Mouse (Mus musculus): ENCODE results near the gene Cap2. TPM values are rescaled to one million over a fixed set of nuclear protein-coding genes. Genes with fewer than 3 reads are reported as not detected.

Gene Cap2
- polyA plus RNA-seq, 1 experiment from 2014 or later = 159 TPM

DNA sequence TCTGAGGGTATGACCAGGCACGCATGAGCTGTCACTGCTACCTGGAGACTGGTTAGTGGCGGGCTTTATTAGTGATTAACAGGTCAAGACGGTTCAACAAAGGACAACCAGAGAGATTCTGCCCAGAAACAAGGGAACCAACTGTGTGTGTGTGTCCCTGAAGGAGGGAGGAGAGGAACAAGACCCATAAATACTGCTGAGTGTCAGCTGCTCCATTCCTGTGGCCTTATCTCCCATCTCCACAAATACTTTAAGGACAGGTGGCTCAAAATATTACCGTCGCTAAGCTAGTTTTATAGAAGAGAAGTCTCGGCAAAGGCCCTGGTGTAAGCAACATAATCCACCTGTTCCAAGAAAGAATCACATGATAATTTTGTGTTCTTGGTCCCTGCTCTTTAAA is 127.7 kb downstream of the Cap2 start:
- Histone ChIP-seq H3K27me3 (ENCODE audit: control insufficient read depth, insufficient read depth, low read length) (no peaks in the 10 kb centered on the region), H3K4me2 (ENCODE audit: low read length) (no peak overlapping the region), H3K9me3 (ENCODE audit: control insufficient read depth, low read length) (no peaks in the 10 kb centered on the region), H3K4me3 (ENCODE audit: control insufficient read depth in 1 of 2, insufficient read depth in 1 of 2, low read depth in 1 of 2, low read length in 2 of 2) (no peak overlapping the region), H3K27ac (replicated peaks in 1 of 2; ENCODE audit: control insufficient read depth in 1 of 2, insufficient read depth in 1 of 2, low read depth in 2 of 2, low read length in 2 of 2) (no peak overlapping the region), H3K4me1 (ENCODE audit: control insufficient read depth in 2 of 2, insufficient read depth in 2 of 2, low read length in 2 of 2) (no peaks in the 10 kb centered on the region), H3K36me3 (ENCODE audit: control insufficient read depth, insufficient read depth, low read length) (peaks cover 60% of the 10 kb centered on the region), H3K9ac (ENCODE audit: low read length) (no peak overlapping the region)
- ATAC-seq (ENCODE audit: insufficient number of reproducible peaks, insufficient read depth, low FRiP score, low read depth) = no peak
- 69% methylated on average over 6 of the region's 6 CpGs for WGBS

DNA sequence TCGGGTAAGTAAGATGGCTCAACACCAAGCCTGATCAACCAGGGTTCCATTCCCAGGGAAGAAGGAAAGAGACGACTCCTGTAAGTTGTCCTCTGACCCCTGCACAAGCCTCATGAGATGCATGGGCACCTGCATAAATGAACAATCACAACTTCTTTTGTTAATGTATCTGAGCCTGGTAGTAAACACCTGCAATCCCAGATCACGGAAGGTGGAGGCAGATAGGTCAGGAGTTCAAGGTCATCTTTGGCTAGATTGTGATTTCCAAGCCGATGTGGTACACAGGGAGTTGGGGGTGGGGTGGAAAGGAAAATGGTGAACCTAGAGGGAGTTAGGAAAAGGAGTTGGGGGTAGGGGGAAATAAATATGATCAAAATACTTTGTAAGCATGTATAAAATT is 131.1 kb downstream of the Cap2 start:
- no peak overlapping the region for H3K9ac ChIP-seq (ENCODE audit: low read length)
- H3K9me3 ChIP-seq (ENCODE audit: control insufficient read depth, low read length) = peaks cover 5% of the 10 kb centered on the region; the same call in 1 of the 2 replicates
- H3K4me3 ChIP-seq (ENCODE audit: control insufficient read depth in 1 of 2, insufficient read depth in 1 of 2, low read depth in 1 of 2, low read length in 2 of 2) = no peak overlapping the region
- no peaks in the 10 kb centered on the region for H3K4me1 ChIP-seq (ENCODE audit: control insufficient read depth in 2 of 2, insufficient read depth in 2 of 2, low read length in 2 of 2)
- H3K27me3 ChIP-seq (ENCODE audit: control insufficient read depth, insufficient read depth, low read length) = no peaks in the 10 kb centered on the region
- H3K27ac ChIP-seq (replicated peaks in 1 of 2; ENCODE audit: control insufficient read depth in 1 of 2, insufficient read depth in 1 of 2, low read depth in 2 of 2, low read length in 2 of 2) = no peak overlapping the region
- WGBS = 51% methylated on average over 4 of the region's 4 CpGs
- no peak for ATAC-seq (ENCODE audit: insufficient number of reproducible peaks, insufficient read depth, low FRiP score, low read depth)
- H3K4me2 ChIP-seq (ENCODE audit: low read length) = no peak overlapping the region
- peaks cover 64% of the 10 kb centered on the region for H3K36me3 ChIP-seq (ENCODE audit: control insufficient read depth, insufficient read depth, low read length)

DNA sequence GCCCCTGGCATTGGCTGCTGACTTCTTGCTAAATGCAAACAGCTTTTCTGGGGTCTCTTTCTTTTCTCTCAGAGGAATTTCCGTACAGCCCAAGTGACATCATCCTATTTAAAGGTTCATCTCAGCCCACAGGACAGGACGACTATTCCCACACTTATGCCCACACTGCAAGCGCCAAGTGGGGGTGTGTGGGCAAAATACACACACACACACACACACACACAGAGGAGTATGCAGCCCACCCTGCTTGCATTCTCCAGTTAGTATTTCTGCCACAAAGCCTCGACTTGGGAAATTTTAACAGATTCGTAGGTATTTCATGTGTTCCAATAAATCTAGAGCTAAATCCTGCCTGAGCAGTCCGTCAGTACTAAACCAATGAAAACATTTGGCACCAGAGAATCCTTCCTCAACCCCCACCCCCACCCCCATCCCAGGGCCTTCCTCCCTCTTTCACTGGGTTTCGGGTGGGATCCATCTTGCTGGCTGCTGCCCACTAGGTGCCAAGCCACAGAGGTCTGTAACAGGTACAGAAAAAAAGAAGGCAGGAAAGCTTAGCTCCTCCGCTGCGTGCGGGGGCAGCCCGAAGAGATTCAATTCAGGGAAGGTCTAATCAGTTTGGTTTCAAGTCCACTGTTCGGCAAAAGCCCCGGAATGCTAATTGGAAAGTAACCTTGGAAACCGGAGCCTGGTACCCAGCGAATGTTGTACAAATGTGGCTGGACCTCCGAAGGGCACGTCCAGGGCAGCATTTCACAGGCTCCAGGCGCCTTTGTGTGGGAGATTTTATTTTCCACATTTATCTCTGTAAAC is 131.9 kb downstream of the Cap2 start:
- peaks cover 5% of the 10 kb centered on the region; the same call in 1 of the 2 replicates for H3K9me3 ChIP-seq (ENCODE audit: control insufficient read depth, low read length)
- no peak overlapping the region for H3K27ac ChIP-seq (replicated peaks in 1 of 2; ENCODE audit: control insufficient read depth in 1 of 2, insufficient read depth in 1 of 2, low read depth in 2 of 2, low read length in 2 of 2)
- no peak for ATAC-seq (ENCODE audit: insufficient number of reproducible peaks, insufficient read depth, low FRiP score, low read depth)
- H3K4me2 ChIP-seq (ENCODE audit: low read length) = no peak overlapping the region
- H3K4me1 ChIP-seq (ENCODE audit: control insufficient read depth in 2 of 2, insufficient read depth in 2 of 2, low read length in 2 of 2) = no peaks in the 10 kb centered on the region
- H3K36me3 ChIP-seq (ENCODE audit: control insufficient read depth, insufficient read depth, low read length) = peaks cover 67% of the 10 kb centered on the region
- 77% methylated on average over 18 of the region's 18 CpGs for WGBS
- H3K27me3 ChIP-seq (ENCODE audit: control insufficient read depth, insufficient read depth, low read length) = no peaks in the 10 kb centered on the region
- H3K4me3 ChIP-seq (ENCODE audit: control insufficient read depth in 1 of 2, insufficient read depth in 1 of 2, low read depth in 1 of 2, low read length in 2 of 2) = no peak overlapping the region
- no peak overlapping the region for H3K9ac ChIP-seq (ENCODE audit: low read length)

DNA sequence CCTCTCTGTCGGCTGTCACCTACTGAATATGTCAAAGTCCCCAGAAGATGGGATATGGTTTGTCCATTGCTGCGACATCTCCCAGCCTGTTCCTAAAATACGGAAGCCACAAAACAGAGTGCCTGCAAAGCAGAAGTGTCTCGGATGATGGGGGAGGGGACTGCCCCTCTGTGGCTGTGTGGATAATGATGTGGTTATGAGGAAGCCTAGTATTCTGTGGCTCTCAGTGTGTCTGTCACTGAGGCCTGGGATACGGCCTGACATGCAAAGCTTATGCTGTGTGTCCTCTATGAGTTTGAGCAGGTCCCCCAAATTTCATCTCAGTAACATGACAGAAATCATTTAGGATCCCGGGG is 132.5 kb downstream of the Cap2 start:
- Histone ChIP-seq H3K27me3 (ENCODE audit: control insufficient read depth, insufficient read depth, low read length) (no peaks in the 10 kb centered on the region), H3K9ac (ENCODE audit: low read length) (no peak overlapping the region), H3K27ac (replicated peaks in 1 of 2; ENCODE audit: control insufficient read depth in 1 of 2, insufficient read depth in 1 of 2, low read depth in 2 of 2, low read length in 2 of 2) (no peak overlapping the region), H3K4me2 (ENCODE audit: low read length) (no peak overlapping the region), H3K9me3 (ENCODE audit: control insufficient read depth, low read length) (peaks cover 5% of the 10 kb centered on the region; the same call in 1 of the 2 replicates), H3K36me3 (ENCODE audit: control insufficient read depth, insufficient read depth, low read length) (peaks cover 68% of the 10 kb centered on the region), H3K4me3 (ENCODE audit: control insufficient read depth in 1 of 2, insufficient read depth in 1 of 2, low read depth in 1 of 2, low read length in 2 of 2) (no peak overlapping the region), H3K4me1 (ENCODE audit: control insufficient read depth in 2 of 2, insufficient read depth in 2 of 2, low read length in 2 of 2) (no peaks in the 10 kb centered on the region)
- no peak for ATAC-seq (ENCODE audit: insufficient number of reproducible peaks, insufficient read depth, low FRiP score, low read depth)
- 68% methylated on average over 6 of the region's 6 CpGs for WGBS

DNA sequence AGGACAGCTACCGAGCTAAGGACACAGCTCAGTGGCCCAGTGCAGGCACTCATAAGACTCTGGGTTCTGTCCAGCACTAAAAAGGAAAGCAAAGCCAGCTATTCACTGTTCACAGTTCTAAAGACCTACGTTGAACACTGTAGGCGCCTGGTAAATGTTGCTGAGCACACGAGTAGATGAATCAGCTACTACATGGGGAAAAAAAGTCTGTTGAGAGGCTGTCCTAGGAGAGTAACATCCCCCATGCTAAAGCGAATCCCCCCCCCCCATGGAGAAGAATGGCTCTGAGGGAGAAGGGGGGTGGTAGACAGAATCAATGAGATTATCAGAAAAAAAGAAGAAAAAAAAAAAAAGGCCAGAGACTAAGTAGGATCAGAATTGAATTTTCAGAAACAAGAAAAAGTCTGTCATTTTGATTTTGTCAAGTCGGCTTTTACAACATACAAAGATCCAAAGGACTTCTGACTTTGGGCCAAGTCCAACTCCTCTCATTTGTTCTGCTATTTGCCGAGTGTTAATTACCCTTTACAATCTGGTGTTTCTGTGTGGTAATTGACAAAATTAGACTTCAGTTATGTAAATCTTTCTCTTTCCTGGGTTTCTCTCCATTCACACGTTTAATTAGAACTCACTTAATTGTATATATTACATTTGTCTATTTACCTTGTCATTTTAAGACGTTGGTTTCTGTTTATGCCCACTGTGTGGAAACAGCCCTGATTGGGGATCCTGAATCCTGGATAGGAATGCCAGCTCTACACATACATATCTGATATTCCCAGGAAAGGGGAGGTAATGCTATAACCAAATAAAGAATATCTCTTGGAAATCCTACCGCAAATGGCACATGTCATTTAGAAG is 139.2 kb downstream of the Cap2 start:
- H3K4me2 ChIP-seq (ENCODE audit: low read length) = no peak overlapping the region
- no peaks in the 10 kb centered on the region for H3K4me1 ChIP-seq (ENCODE audit: control insufficient read depth in 2 of 2, insufficient read depth in 2 of 2, low read length in 2 of 2)
- ATAC-seq (ENCODE audit: insufficient number of reproducible peaks, insufficient read depth, low FRiP score, low read depth) = no peak
- no peaks in the 10 kb centered on the region for H3K27me3 ChIP-seq (ENCODE audit: control insufficient read depth, insufficient read depth, low read length)
- WGBS = 92% methylated on average over 10 of the region's 10 CpGs
- peaks cover 73% of the 10 kb centered on the region for H3K36me3 ChIP-seq (ENCODE audit: control insufficient read depth, insufficient read depth, low read length)
- H3K9me3 ChIP-seq (ENCODE audit: control insufficient read depth, low read length) = peaks cover 11% of the 10 kb centered on the region; the same call in 1 of the 2 replicates
- H3K9ac ChIP-seq (ENCODE audit: low read length) = no peak overlapping the region
- no peak overlapping the region for H3K27ac ChIP-seq (replicated peaks in 1 of 2; ENCODE audit: control insufficient read depth in 1 of 2, insufficient read depth in 1 of 2, low read depth in 2 of 2, low read length in 2 of 2)
- H3K4me3 ChIP-seq (ENCODE audit: control insufficient read depth in 1 of 2, insufficient read depth in 1 of 2, low read depth in 1 of 2, low read length in 2 of 2) = no peak overlapping the region

DNA sequence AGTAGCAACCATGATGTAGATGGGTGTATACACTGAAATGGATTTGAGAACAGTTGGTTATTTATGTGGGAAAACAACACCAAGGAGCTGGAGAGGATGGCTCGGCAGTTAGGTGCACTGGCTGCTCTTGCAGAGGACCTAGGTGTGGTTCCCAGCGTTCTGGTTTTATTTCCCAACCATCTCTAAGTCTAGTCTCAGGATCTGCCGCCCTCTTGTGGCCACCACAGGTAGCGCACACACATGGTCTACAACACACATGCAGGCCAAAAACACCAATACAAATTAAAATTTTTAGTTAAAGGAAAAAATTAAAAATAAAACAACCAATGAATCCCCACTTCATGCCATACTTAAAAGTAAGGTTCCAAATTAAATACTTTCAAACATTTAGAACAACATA is 140.7 kb downstream of the Cap2 start:
- H3K36me3 ChIP-seq (ENCODE audit: control insufficient read depth, insufficient read depth, low read length) = peaks cover 64% of the 10 kb centered on the region
- peaks cover 6% of the 10 kb centered on the region; the same call in 1 of the 2 replicates for H3K9me3 ChIP-seq (ENCODE audit: control insufficient read depth, low read length)
- H3K27me3 ChIP-seq (ENCODE audit: control insufficient read depth, insufficient read depth, low read length) = no peaks in the 10 kb centered on the region
- no peak overlapping the region for H3K9ac ChIP-seq (ENCODE audit: low read length)
- WGBS = 82% methylated on average over 4 of the region's 4 CpGs
- H3K4me1 ChIP-seq (ENCODE audit: control insufficient read depth in 2 of 2, insufficient read depth in 2 of 2, low read length in 2 of 2) = no peaks in the 10 kb centered on the region
- no peak overlapping the region for H3K4me3 ChIP-seq (ENCODE audit: control insufficient read depth in 1 of 2, insufficient read depth in 1 of 2, low read depth in 1 of 2, low read length in 2 of 2)
- no peak overlapping the region for H3K4me2 ChIP-seq (ENCODE audit: low read length)
- no peak overlapping the region for H3K27ac ChIP-seq (replicated peaks in 1 of 2; ENCODE audit: control insufficient read depth in 1 of 2, insufficient read depth in 1 of 2, low read depth in 2 of 2, low read length in 2 of 2)
- ATAC-seq (ENCODE audit: insufficient number of reproducible peaks, insufficient read depth, low FRiP score, low read depth) = no peak

DNA sequence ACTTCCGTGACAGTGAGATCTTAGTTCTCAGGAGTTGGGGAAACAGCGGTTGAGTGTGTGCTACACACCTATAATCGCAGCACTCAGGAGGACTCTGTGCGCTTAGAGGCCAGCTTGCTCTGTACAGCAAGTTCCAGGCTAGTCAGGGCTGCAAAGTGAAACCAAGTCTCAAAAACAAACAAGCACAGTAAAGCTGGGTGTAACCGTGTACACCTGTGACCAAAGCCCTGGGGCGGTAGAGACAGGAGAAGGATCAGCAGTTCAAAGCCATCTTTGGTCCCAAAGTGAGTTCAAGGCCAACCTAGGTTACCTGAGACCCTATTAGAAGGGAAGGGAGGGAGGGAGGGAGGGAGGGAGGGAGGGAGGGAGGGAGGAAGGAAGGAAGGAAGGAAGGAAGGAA is 142.5 kb downstream of the Cap2 start:
- WGBS = 90% methylated on average over 6 of the region's 6 CpGs

More for the DNA sequence above, 142.5 kb downstream of the Cap2 start:
- H3K36me3 ChIP-seq (ENCODE audit: control insufficient read depth, insufficient read depth, low read length) = peaks cover 61% of the 10 kb centered on the region
- no peak overlapping the region for H3K4me2 ChIP-seq (ENCODE audit: low read length)
- H3K27ac ChIP-seq (replicated peaks in 1 of 2; ENCODE audit: control insufficient read depth in 1 of 2, insufficient read depth in 1 of 2, low read depth in 2 of 2, low read length in 2 of 2) = no peak overlapping the region
- H3K9me3 ChIP-seq (ENCODE audit: control insufficient read depth, low read length) = peaks cover 6% of the 10 kb centered on the region; the same call in 1 of the 2 replicates
- H3K4me1 ChIP-seq (ENCODE audit: control insufficient read depth in 2 of 2, insufficient read depth in 2 of 2, low read length in 2 of 2) = no peaks in the 10 kb centered on the region
- no peak overlapping the region for H3K4me3 ChIP-seq (ENCODE audit: control insufficient read depth in 1 of 2, insufficient read depth in 1 of 2, low read depth in 1 of 2, low read length in 2 of 2)
- no peak for ATAC-seq (ENCODE audit: insufficient number of reproducible peaks, insufficient read depth, low FRiP score, low read depth)
- no peak overlapping the region for H3K9ac ChIP-seq (ENCODE audit: low read length)
- H3K27me3 ChIP-seq (ENCODE audit: control insufficient read depth, insufficient read depth, low read length) = no peaks in the 10 kb centered on the region

Data from heart, embryonic 14.5 days (tissue).